Mouse (Mus musculus) cerebellum, adult 11-12 months (tissue): ENCODE data around the gene Sowaha.

ENCODE experiments used
- DNase-seq: peaks from one replicate; pipeline ENCODE4 v3.0.0; 2022

Gene Sowaha

DNA sequence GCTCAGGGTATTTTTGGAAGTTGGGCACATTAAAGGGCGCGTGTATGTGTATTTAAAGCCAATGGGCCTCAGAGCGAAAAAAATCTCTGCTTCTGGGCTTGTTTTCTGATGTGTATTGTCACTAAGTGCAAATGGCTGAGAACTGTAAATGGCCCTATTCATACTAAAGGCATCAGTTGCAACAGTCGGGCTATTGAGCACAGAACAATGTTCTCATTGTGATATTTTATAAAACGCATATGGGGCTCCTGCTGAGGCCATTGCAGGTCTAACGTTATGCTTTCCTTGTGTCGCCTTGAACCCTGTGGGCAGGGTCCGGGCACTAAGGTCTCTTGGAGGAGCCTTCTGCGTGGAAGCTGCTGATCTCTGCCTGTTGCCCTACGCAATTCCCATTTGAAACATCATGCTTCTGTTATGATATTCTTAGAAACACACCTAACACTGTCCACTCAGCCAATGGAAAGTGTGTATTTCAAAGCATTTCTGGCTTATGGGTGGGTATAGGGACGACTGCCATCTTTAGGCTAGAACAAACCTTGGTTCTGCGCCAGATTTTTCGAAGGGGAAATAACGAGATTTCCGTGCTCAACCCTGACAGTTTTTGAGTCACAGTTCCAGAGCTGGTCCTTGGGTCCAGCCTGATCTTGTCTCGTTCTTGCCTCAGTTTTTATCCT lies 10.6 kb downstream of the Sowaha start:
- DNase-seq: no peak

GRCm38 (mm10) chr11:53466231-53466971 lies 13.7 kb downstream of the Sowaha start:
- DNase-seq: peak; percentile 87

DNA sequence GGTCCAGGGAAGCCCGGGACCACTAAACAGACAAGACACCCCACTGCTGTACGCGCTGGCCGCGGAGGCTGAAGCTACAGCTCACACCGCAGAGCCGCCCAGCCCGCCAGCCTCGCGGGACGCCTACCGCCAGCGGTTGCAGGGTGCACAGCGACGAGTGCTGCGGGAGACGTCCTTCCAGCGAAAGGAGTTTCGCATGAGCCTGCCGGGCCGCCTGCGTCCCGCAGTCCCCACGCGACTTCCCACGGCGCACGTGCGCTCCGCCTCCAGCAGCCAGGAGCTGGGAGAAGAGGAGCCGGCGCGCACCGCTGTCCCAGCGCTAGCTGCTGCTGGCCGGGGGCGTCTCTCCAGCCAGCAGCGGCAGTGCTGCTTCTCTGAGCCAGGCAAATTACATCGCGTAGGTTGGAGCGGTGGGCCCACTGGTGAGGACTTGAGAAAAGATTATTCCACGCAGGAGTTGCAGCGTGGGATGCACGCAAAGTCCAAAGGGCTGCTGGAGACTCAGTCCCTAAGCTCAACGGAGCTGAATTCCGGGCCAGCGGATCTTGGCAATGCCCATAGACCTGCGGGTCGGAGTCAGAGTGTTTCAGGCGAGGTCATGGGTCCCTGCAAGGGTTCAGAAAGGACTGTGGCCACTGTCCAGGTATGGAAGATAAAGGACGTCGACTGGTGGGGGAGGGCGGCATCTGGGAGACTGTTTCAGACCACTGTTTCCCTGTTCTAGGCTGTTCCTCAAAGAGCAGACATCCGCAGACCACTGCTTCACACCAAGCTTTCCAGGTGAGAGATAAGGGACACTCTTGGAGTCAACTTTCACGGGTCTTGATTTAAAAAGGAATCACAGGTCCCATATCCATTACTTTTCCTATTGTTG lies 16.3 kb downstream of the Sowaha start:
- DNase-seq: no peak

DNA sequence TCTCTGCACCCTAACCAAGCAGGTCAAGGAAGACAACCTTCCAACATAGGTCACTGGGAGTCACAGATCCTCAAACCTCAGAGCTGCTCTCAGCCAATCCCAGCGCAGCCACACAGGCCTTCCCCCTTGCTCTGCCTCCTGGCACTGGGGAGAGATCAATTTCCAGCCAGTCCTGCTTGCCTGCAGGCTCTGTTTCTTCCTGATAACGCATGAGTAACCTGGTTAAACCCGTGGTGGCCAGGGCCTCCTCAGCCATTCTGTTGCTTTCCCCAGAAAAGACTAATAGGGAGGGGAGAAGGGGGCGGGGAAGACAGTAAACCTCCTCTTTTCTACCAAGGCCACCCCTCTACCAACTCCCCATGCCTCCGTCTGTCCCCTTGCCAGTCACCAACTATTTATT lies 18.3 kb downstream of the Sowaha start:
- DNase-seq: no peak

DNA sequence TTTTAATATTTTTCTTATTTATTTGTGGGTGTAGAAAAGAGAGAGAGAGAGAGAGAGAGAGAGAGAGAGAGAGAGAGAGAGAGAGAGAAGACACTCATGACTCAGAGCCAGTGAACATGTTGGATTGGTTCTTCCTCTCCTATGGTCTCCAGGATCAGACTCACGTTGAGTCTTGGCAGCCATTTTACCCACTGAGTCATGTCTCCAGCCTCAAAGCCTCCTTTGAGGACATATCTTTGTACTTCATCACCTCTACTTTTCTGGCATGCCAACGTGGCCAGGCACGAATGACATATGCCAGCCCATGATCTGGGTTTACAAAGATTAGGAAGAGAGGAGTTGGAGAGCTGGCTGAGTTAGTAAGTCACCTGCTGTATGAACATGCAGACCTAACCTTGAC lies 19.9 kb downstream of the Sowaha start:
- DNase-seq: no peak

DNA sequence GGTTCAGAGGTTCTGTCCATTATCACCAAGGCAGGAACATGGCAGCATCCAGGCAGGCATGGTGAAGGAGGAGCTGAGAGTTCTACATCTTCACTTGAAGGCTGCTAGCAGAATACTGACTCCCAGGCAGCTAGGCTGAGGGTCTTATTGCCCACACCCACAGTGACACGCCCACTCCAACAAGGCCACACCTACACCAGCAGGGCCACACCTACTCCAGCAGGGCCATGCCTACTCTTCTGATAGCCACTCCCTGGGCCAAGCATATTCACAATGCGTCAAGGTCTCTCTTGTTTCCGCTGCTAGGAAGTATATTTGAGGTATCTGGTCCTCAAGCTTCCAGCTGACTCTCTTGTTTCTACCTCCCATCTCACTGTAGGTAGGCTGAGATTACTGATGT lies 21.1 kb downstream of the Sowaha start:
- no peak for DNase-seq

GRCm38 (mm10) chr11:53457372-53457954 lies 22.6 kb downstream of the Sowaha start:
- no peak for DNase-seq

GRCm38 (mm10) chr11:53456474-53457371 lies 23.4 kb downstream of the Sowaha start, which contains the start of the genes Gm10447 and Shroom1:
Gm10447 (minus strand) TSS chr11:53457110.
Shroom1 (plus strand) TSS chr11:53457205.
- no peak for DNase-seq

DNA sequence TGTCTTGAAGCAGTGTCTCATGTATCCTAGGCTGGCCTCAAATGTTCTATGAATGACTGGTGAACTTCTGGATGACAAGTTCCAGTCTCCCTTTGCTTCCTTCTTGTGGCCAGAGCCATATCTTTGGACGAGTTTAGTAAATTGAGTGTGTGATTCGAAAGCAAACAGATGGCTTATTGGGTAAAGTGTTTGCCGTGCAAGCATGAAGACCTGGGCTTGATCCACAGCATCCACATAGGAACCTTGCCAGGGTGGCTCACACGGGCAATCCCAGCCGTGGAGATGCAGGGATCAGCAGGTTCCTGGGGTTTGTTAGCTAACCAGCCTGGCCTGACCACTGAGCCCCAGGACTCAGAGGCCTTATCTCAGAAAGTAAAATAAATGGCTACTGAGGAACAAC lies 27.0 kb downstream of the Sowaha start:
- DNase-seq: no peak

DNA sequence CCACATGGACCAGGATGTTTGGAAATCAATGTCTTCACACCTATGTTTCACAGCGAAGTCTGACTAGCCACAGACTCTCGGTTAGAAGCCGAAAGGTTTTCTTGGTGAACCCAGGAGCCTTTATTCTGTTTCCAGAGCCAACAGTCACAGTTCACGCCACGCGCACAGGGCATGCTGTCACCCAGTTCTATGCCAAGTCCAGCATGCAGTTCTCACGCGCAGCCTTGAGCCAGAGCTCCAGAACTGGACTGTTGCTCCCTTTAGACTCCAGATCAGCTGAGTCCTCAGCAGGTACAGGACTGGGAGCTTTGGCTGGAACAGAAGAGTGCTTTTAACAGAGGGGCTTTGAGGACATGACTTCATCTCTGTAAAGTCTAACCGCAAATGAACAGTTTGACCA lies 27.7 kb downstream of the Sowaha start:
- DNase-seq: peak; percentile 58

DNA sequence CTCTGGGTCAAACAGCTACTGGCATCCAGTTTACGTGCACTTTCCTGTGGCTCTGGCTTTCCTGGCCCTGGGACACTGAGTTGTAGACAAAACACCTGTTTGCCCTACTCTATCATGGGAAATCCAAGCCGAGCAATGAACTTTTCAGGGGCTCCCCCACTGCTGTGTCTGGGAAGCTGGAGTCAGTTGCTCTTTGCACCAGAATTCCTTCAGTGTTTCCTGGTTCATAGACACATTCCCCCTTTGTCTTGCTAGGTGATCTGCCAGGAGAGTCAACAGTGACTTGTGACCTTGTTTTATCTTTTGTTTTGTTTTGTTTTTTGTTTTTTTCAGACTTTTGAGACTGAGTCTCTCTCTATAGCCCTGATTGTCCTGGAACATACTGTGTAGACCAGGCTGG lies 28.7 kb downstream of the Sowaha start:
- no peak for DNase-seq

DNA sequence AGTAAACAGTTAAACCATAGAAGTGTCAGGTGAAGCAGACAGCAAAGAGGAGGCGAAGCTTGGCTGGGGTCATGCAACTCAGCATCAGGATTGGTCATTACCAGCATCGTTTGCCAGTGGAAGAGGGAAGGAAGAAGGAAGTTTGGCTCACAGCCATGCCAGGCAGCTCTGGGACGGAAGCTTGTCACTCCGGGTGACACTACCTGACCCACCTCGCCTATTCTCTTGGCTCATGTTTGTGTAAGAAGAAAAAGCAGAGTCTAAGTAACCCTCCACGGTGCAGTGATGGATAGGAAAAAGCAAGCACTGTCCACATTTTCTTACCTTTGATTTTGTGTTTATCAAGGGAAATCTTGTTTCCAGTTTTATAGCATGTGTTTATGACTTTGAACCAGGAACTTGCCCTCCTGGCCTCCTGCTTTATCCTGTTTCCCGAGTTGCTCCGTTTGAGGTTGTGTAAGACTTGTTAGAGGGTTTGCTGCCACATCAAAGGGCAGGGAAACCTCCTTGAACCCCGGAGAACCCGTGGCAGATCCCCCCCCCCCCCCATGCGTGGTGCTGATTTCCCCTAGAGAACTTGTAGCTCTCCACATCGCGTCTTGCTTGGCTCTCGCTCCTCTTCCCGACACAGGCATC lies 29.9 kb downstream of the Sowaha start:
- DNase-seq: no peak

- DNase-seq: peak; percentile 91
These were observed 31.5 kb downstream of the Sowaha start for GRCm38 (mm10) chr11:53448529-53448928.

DNA sequence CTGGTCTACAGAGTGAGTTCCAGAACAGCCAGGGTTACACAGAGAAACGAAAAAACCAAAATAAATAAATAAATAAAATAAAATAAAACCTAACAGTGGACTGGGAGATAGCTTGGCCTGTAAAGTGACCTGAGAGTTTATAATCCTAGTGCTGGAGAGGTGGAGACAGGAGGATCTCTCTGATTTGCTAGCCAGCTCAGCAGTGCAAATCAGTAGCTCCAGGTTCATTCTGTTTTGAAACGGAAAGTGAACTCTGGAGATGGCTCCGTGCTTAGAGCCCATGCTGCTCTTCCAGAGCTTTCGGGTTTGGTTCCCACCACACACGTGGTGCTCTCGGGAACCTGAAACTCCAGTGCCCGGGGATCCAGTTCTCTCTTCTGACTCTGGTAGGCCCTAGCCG lies 32.1 kb downstream of the Sowaha start:
- no peak for DNase-seq

- no peak for DNase-seq
These were observed 33.9 kb downstream of the Sowaha start for GRCm38 (mm10) chr11:53446183-53446582.

DNA sequence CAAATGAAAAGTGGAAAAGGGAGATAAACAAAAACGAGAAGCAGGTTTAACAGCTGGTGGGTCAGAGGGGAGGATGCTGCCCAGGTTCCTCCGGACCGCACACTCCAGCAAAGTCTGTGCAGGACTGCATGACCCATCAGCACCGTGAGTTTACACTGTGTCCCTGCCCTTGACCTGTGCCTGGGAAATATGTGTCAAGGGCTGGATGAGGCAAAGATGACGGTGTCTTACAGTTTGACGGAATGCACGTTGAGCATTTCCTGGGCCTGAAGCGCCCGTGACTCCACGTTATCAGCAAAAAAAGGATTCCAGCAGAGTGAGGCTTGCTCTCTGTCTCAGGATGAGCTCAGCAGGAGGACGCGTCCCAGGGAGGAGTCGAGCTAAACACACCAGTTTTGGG lies 34.5 kb downstream of the Sowaha start:
- no peak for DNase-seq

DNA sequence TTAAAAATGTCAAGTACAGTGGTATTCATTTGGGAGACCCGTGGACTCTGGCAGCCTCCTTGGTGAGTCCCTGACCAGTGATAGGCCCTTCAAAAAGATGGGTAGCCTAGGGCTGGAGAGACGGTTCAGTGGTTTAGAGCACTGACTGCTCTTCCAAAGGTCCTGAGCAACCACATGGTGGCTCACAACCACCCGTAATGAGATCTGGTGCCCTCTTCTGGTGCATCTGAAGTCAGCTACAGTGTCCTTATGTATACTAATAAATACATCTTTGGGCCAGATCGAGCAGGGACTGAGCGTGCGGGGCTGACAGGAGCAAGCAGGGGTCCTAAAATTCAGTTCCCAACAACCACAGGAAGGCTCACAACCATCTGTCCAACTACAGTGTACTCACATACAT lies 36.2 kb downstream of the Sowaha start:
- DNase-seq: no peak

DNA sequence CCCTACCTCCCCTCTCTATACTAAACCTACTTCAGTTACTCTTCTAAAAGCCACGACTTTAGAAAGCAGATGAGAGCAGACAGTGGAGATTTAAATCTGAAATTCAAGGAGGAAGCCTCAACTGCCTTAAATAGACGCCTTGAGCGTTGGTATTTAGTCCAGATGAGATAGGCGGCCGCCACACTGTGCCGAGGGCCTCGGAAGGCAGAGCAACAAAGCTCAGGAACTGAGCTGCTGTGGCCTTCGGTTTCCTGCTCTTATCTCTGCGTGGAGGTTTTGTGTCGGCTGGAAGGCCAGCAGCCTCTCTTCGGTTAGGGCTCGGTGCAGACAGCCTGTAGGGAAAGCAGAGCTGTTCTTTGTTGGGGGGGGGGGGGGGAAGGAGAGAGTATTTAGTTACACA lies 38.2 kb downstream of the Sowaha start:
- no peak for DNase-seq

- DNase-seq: no peak
These were observed 43.7 kb downstream of the Sowaha start for GRCm38 (mm10) chr11:53436338-53436737.

DNA sequence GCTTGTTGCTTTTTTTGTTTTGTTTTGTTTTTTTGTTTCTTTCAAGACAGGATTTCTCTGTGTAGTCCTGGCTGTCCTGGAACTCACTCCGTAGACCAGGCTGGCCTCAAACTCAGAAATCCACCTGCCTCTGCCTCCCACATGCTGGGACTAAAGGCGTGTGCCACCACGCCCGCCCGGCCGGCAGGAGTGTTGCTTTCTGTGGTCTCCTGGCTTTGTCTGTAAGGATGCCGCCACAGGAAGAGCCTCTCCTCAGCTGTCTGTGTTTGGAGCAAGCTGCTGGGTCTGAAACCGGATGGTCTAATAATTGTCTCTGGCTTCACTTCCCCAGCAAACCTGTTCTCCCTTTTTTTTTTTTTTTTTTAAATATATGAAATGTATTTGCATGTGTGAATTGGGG lies 44.6 kb downstream of the Sowaha start:
- no peak for DNase-seq

DNA sequence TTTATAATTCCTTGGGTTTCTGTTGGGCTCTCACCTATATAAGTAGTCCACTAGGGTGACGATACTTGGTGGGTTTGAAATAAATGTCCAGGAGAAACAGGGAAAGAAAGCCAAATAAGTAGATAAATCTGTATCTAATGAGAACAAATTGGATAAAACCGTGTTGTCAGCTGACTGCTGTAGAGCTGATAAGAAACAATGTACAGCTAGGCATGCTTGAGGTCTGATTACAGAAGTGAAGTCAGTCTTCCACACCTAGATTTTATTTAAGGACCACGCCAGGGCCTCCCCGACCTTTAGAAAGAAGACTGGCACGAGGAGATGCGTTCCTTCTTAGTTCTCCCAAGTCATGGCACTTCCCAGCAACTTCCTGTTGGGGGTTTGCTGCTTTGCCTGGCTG lies 47.0 kb downstream of the Sowaha start:
- no peak for DNase-seq
